Mouse (Mus musculus): ENCODE data around the gene Ddx39b. TPM values are rescaled to one million over a fixed set of nuclear protein-coding genes. Genes with fewer than 3 reads are reported as not detected.

The Ddx39b gene
- total and polyA plus RNA-seq, 3 experiments: 82.3 to 148 (median 83.4) TPM

- peak overlapping the region; percentile 92 for H3K9ac ChIP-seq (ENCODE audit: low read depth, low read length)
- peak overlapping the region; percentile 67 for H3K4me3 ChIP-seq
- DNase-seq: peak; percentile 65 to 73
- H3K27me3 ChIP-seq (ENCODE audit: control insufficient read depth, insufficient read depth, low read length): no peaks in the 10 kb centered on the region
- peaks cover 2% of the 10 kb centered on the region for H3K79me2 ChIP-seq (replicated peaks; ENCODE audit: control insufficient read depth, insufficient read depth, low read length)
- TF ChIP-seq POLR2A (IDR thresholded peaks at IDR 0.05; ENCODE audit: insufficient read depth, low read depth, low read length) (no peak), EP300 (IDR thresholded peaks at IDR 0.05; ENCODE audit: insufficient read depth, low read depth, low read length) (no peak), CTCF (IDR thresholded peaks at IDR 0.05) (no peak)
- peaks cover 5% of the 10 kb centered on the region; the same call in 1 of the 2 replicates for H3K4me1 ChIP-seq (ENCODE audit: control insufficient read depth, insufficient read depth, low read length)
- intact Hi-C loops (cut with DNase I): loop anchor here (5.0 to 10.0 kb wide), 3 partner anchors 113 to 380 kb away; partner anchors contain the start of genes Csnk2b, Gpank1, Nelfe and Skiv2l
- peak overlapping the region; percentile 94 for H3K27ac ChIP-seq
- H3K36me3 ChIP-seq (ENCODE audit: control insufficient read depth, insufficient read depth, low read length): no peaks in the 10 kb centered on the region
- under 1% methylated on average over 31 of the region's 31 CpGs for WGBS
Measured at GRCm38 (mm10) chr17:35234903-35235302, 6.6 kb upstream of the Ddx39b start.

- Histone ChIP-seq H3K79me2 (replicated peaks; ENCODE audit: control insufficient read depth, insufficient read depth, low read length) (peaks cover 2% of the 10 kb centered on the region), H3K9ac (ENCODE audit: low read depth, low read length) (peak within 1 kb of the TSS; percentile 92), H3K36me3 (ENCODE audit: control insufficient read depth, insufficient read depth, low read length) (no peaks in the 10 kb centered on the region), H3K4me3 (peak within 1 kb of the TSS; percentile 67), H3K4me1 (ENCODE audit: control insufficient read depth, insufficient read depth, low read length) (peaks cover 8% of the 10 kb centered on the region), H3K27ac (peak within 1 kb of the TSS; percentile 94), H3K27me3 (ENCODE audit: control insufficient read depth, insufficient read depth, low read length) (no peaks in the 10 kb centered on the region)
- TF ChIP-seq EP300 (IDR thresholded peaks at IDR 0.05; ENCODE audit: insufficient read depth, low read depth, low read length) (peak; percentile 98), POLR2A (IDR thresholded peaks at IDR 0.05; ENCODE audit: insufficient read depth, low read depth, low read length) (peak; percentile 91), CTCF (IDR thresholded peaks at IDR 0.05) (no peak)
- peak; percentile 87 to 93 for DNase-seq
- WGBS: under 1% methylated on average over 35 of the region's 35 CpGs
- intact Hi-C loops (cut with DNase I): loop anchor here (2.0 to 10.0 kb wide), 4 partner anchors 69 to 381 kb away; partner anchors contain the start of genes Csnk2b, Gpank1, Nelfe and Skiv2l
Measured at GRCm38 (mm10) chr17:35235614-35236389, 5.7 kb upstream of the Ddx39b start, which contains the start of gene Nfkbil1. Gene Nfkbil1 (minus strand): TSS chr17:35235792.

- Histone ChIP-seq H3K27me3 (ENCODE audit: control insufficient read depth, insufficient read depth, low read length) (no peaks in the 10 kb centered on the region), H3K4me3 (peak overlapping the region; percentile 67), H3K36me3 (ENCODE audit: control insufficient read depth, insufficient read depth, low read length) (no peaks in the 10 kb centered on the region), H3K27ac (peak overlapping the region; percentile 94), H3K9ac (ENCODE audit: low read depth, low read length) (peak overlapping the region; percentile 63), H3K4me1 (ENCODE audit: control insufficient read depth, insufficient read depth, low read length) (peaks cover 8% of the 10 kb centered on the region), H3K79me2 (replicated peaks; ENCODE audit: control insufficient read depth, insufficient read depth, low read length) (no peaks in the 10 kb centered on the region; the same call in 1 of the 2 replicates)
- intact Hi-C loops (cut with DNase I): loop anchor here (2.0 to 10.0 kb wide), 4 partner anchors 70 to 382 kb away; partner anchors contain the start of genes Csnk2b, Gpank1, Nelfe and Skiv2l
- TF ChIP-seq POLR2A (IDR thresholded peaks at IDR 0.05; ENCODE audit: insufficient read depth, low read depth, low read length) (no peak; the same call in 1 of the 2 replicates), CTCF (IDR thresholded peaks at IDR 0.05) (no peak; the same call in 1 of the 2 replicates), EP300 (IDR thresholded peaks at IDR 0.05; ENCODE audit: insufficient read depth, low read depth, low read length) (no peak; the same call in 1 of the 2 replicates)
- peak; percentile 93 to 99 for DNase-seq
- WGBS: 1% methylated on average over 18 of the region's 18 CpGs
Measured at GRCm38 (mm10) chr17:35236390-35236746, 5.2 kb upstream of the Ddx39b start.

- Histone ChIP-seq H3K79me2 (replicated peaks; ENCODE audit: control insufficient read depth, insufficient read depth, low read length) (no peaks in the 10 kb centered on the region; the same call in 1 of the 2 replicates), H3K27me3 (ENCODE audit: control insufficient read depth, insufficient read depth, low read length) (no peaks in the 10 kb centered on the region), H3K4me3 (no peak overlapping the region), H3K4me1 (ENCODE audit: control insufficient read depth, insufficient read depth, low read length) (peaks cover 8% of the 10 kb centered on the region), H3K9ac (ENCODE audit: low read depth, low read length) (no peak overlapping the region), H3K27ac (no peak overlapping the region), H3K36me3 (ENCODE audit: control insufficient read depth, insufficient read depth, low read length) (no peaks in the 10 kb centered on the region)
- WGBS: 79% methylated on average over 9 of the region's 9 CpGs
- DNase-seq: no peak
- TF ChIP-seq CTCF (IDR thresholded peaks at IDR 0.05) (no peak), POLR2A (IDR thresholded peaks at IDR 0.05; ENCODE audit: insufficient read depth, low read depth, low read length) (no peak), EP300 (IDR thresholded peaks at IDR 0.05; ENCODE audit: insufficient read depth, low read depth, low read length) (no peak)
- intact Hi-C loops (cut with DNase I): loop anchor here (2.0 to 10.0 kb wide), 4 partner anchors 70 to 382 kb away; partner anchors contain the start of genes Csnk2b, Gpank1, Nelfe and Skiv2l
Measured at GRCm38 (mm10) chr17:35236996-35237395, 4.5 kb upstream of the Ddx39b start.

GRCm38 (mm10) chr17:35237504-35237903 lies 4.0 kb upstream of the Ddx39b start:
- intact Hi-C loops (cut with DNase I): loop anchor here (2.0 to 10.0 kb wide), 4 partner anchors 71 to 383 kb away; partner anchors contain the start of genes Csnk2b, Gpank1, Nelfe and Skiv2l
- no peak overlapping the region for H3K4me3 ChIP-seq
- no peaks in the 10 kb centered on the region for H3K36me3 ChIP-seq (ENCODE audit: control insufficient read depth, insufficient read depth, low read length)
- H3K79me2 ChIP-seq (replicated peaks; ENCODE audit: control insufficient read depth, insufficient read depth, low read length): no peaks in the 10 kb centered on the region; the same call in 1 of the 2 replicates
- no peak overlapping the region for H3K9ac ChIP-seq (ENCODE audit: low read depth, low read length)
- DNase-seq: no peak
- TF ChIP-seq POLR2A (IDR thresholded peaks at IDR 0.05; ENCODE audit: insufficient read depth, low read depth, low read length) (no peak), CTCF (IDR thresholded peaks at IDR 0.05) (no peak), EP300 (IDR thresholded peaks at IDR 0.05; ENCODE audit: insufficient read depth, low read depth, low read length) (no peak)
- no peak overlapping the region for H3K27ac ChIP-seq
- no peaks in the 10 kb centered on the region for H3K27me3 ChIP-seq (ENCODE audit: control insufficient read depth, insufficient read depth, low read length)
- H3K4me1 ChIP-seq (ENCODE audit: control insufficient read depth, insufficient read depth, low read length): peaks cover 7% of the 10 kb centered on the region
- 90% methylated on average over 12 of the region's 12 CpGs for WGBS

Data from heart, adult 2 months (tissue).